Mouse (Mus musculus) small intestine, adult 2 months (tissue): ENCODE data around the gene Plxnc1.

ENCODE experiments used
- CTCF ChIP-seq: fragments of 200-500 bp; IDR thresholded peaks from 2 replicates; pipeline ENCODE4 v1.5.1; 2012; ENCODE audit warnings: low read depth, mild to moderate bottlenecking, control low read depth, inconsistent platforms, low read length, moderate library complexity, mixed read lengths; ENCODE audit not compliant: insufficient replicate concordance, insufficient read length; ENCODE audit errors: extremely low read depth
- POLR2A ChIP-seq: fragments of 200-500 bp; IDR thresholded peaks from 2 replicates; pipeline ENCODE4 v1.6.1; 2012; ENCODE audit warnings: low read depth, mild to moderate bottlenecking, control low read depth, inconsistent platforms, low read length, moderate library complexity

DNA sequence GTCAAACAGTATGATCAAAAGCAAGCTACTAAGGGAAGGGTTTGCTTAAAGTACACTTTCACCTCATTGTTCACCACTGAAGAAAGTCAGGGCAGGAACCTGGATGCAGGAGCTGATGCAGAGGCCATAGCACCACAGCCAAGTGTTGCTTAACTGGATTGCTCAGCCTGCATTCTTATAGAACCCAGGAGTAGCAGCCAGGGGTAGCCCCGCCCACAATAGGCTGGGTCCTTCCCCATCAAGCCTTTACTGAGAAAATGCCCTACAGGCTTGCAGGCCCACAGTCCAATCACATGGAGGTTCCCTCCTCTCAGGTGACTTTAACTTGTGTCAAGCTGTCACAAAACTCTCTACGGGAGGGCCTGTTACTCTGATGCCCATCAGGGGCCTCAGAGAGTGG is 4.6 kb downstream of the Plxnc1 start:
- TF ChIP-seq CTCF (no peak), POLR2A (no peak)
